Mouse (Mus musculus): ENCODE data around the gene Dusp5. TPM values are rescaled to one million over a fixed set of nuclear protein-coding genes. Genes with fewer than 3 reads are reported as not detected.

The Dusp5 gene
- polyA plus RNA-seq, 1 experiment: 10.4 TPM

GRCm38 (mm10) chr19:53536731-53537666 is 8.1 kb downstream of the Dusp5 start:
- Histone ChIP-seq H3K4me1 (ENCODE audit: control insufficient read depth, insufficient read depth, low read length) (peaks cover 2% of the 10 kb centered on the region; the same call in 1 of the 2 replicates), H3K4me3 (replicated peaks; ENCODE audit: extremely low read depth, low read depth, low read length) (no peak overlapping the region)
- no peak for TF ChIP-seq CTCF (IDR thresholded peaks at IDR 0.05; ENCODE audit: insufficient read depth, low read length)
- no peak for TF ChIP-seq POLR2A (IDR thresholded peaks at IDR 0.05; ENCODE audit: borderline replicate concordance, extremely low read depth, low read depth, low read length)
- no peak for DNase-seq
- WGBS: 83% methylated on average over 17 of the region's 17 CpGs

- no peak for TF ChIP-seq CTCF (IDR thresholded peaks at IDR 0.05; ENCODE audit: insufficient read depth, low read length)
- 93% methylated on average over 11 of the region's 11 CpGs for WGBS
- no peak overlapping the region for H3K4me3 ChIP-seq (replicated peaks; ENCODE audit: extremely low read depth, low read depth, low read length)
- no peak for DNase-seq
- H3K4me1 ChIP-seq (ENCODE audit: control insufficient read depth, insufficient read depth, low read length): peaks cover 2% of the 10 kb centered on the region; the same call in 1 of the 2 replicates
Measured at GRCm38 (mm10) chr19:53538024-53538423, 9.1 kb downstream of the Dusp5 start.

- TF ChIP-seq POLR2A (IDR thresholded peaks at IDR 0.05; ENCODE audit: borderline replicate concordance, extremely low read depth, low read depth, low read length): no peak
- no peak for TF ChIP-seq CTCF (IDR thresholded peaks at IDR 0.05; ENCODE audit: insufficient read depth, low read length)
- Histone ChIP-seq H3K4me1 (ENCODE audit: control insufficient read depth, insufficient read depth, low read length) (peaks cover 2% of the 10 kb centered on the region; the same call in 1 of the 2 replicates), H3K4me3 (replicated peaks; ENCODE audit: extremely low read depth, low read depth, low read length) (no peak overlapping the region)
- no peak for DNase-seq
- WGBS: 54% methylated on average over 5 of the region's 5 CpGs
Measured at GRCm38 (mm10) chr19:53538796-53539195, 9.9 kb downstream of the Dusp5 start.

GRCm38 (mm10) chr19:53539296-53539695 is 10.4 kb downstream of the Dusp5 start:
- WGBS: 53% methylated on average over 3 of the region's 3 CpGs
- TF ChIP-seq POLR2A (IDR thresholded peaks at IDR 0.05; ENCODE audit: borderline replicate concordance, extremely low read depth, low read depth, low read length) (no peak), CTCF (IDR thresholded peaks at IDR 0.05; ENCODE audit: insufficient read depth, low read length) (no peak)
- no peak for DNase-seq
- Histone ChIP-seq H3K4me1 (ENCODE audit: control insufficient read depth, insufficient read depth, low read length) (peaks cover 2% of the 10 kb centered on the region; the same call in 1 of the 2 replicates), H3K4me3 (replicated peaks; ENCODE audit: extremely low read depth, low read depth, low read length) (no peak overlapping the region)

- TF ChIP-seq POLR2A (IDR thresholded peaks at IDR 0.05; ENCODE audit: borderline replicate concordance, extremely low read depth, low read depth, low read length) (no peak), CTCF (IDR thresholded peaks at IDR 0.05; ENCODE audit: insufficient read depth, low read length) (no peak)
- no peak overlapping the region for H3K4me3 ChIP-seq (replicated peaks; ENCODE audit: extremely low read depth, low read depth, low read length)
- WGBS: 38% methylated on average over 5 of the region's 5 CpGs
- no peak for DNase-seq
- peaks cover 2% of the 10 kb centered on the region; the same call in 1 of the 2 replicates for H3K4me1 ChIP-seq (ENCODE audit: control insufficient read depth, insufficient read depth, low read length)
Measured at GRCm38 (mm10) chr19:53543602-53544001, 14.7 kb downstream of the Dusp5 start.

- TF ChIP-seq CTCF (IDR thresholded peaks at IDR 0.05; ENCODE audit: insufficient read depth, low read length) (no peak), POLR2A (IDR thresholded peaks at IDR 0.05; ENCODE audit: borderline replicate concordance, extremely low read depth, low read depth, low read length) (no peak)
- Histone ChIP-seq H3K4me1 (ENCODE audit: control insufficient read depth, insufficient read depth, low read length) (no peaks in the 10 kb centered on the region), H3K4me3 (replicated peaks; ENCODE audit: extremely low read depth, low read depth, low read length) (no peak overlapping the region)
- WGBS: 57% methylated on average over 4 of the region's 4 CpGs
- no peak for DNase-seq
Measured at GRCm38 (mm10) chr19:53544923-53545561, 16.1 kb downstream of the Dusp5 start.

GRCm38 (mm10) chr19:53547597-53547996 is 18.7 kb downstream of the Dusp5 start:
- TF ChIP-seq CTCF (IDR thresholded peaks at IDR 0.05; ENCODE audit: insufficient read depth, low read length) (no peak), POLR2A (IDR thresholded peaks at IDR 0.05; ENCODE audit: borderline replicate concordance, extremely low read depth, low read depth, low read length) (no peak)
- WGBS: 43% methylated on average over 8 of the region's 8 CpGs
- H3K4me1 ChIP-seq (ENCODE audit: control insufficient read depth, insufficient read depth, low read length): no peaks in the 10 kb centered on the region
- no peak for DNase-seq
- no peak overlapping the region for H3K4me3 ChIP-seq (replicated peaks; ENCODE audit: extremely low read depth, low read depth, low read length)

- TF ChIP-seq CTCF (IDR thresholded peaks at IDR 0.05; ENCODE audit: insufficient read depth, low read length): no peak
- no peak for TF ChIP-seq POLR2A (IDR thresholded peaks at IDR 0.05; ENCODE audit: borderline replicate concordance, extremely low read depth, low read depth, low read length)
- no peak overlapping the region for H3K4me3 ChIP-seq (replicated peaks; ENCODE audit: extremely low read depth, low read depth, low read length)
- 65% methylated on average over 12 of the region's 12 CpGs for WGBS
- DNase-seq: no peak
- no peaks in the 10 kb centered on the region for H3K4me1 ChIP-seq (ENCODE audit: control insufficient read depth, insufficient read depth, low read length)
Measured at GRCm38 (mm10) chr19:53550972-53551371, 22.1 kb downstream of the Dusp5 start.

- DNase-seq: no peak
- Histone ChIP-seq H3K4me1 (ENCODE audit: control insufficient read depth, insufficient read depth, low read length) (no peaks in the 10 kb centered on the region), H3K4me3 (replicated peaks; ENCODE audit: extremely low read depth, low read depth, low read length) (no peak overlapping the region)
- WGBS: 44% methylated on average over 10 of the region's 10 CpGs
- no peak for TF ChIP-seq POLR2A (IDR thresholded peaks at IDR 0.05; ENCODE audit: borderline replicate concordance, extremely low read depth, low read depth, low read length)
- no peak for TF ChIP-seq CTCF (IDR thresholded peaks at IDR 0.05; ENCODE audit: insufficient read depth, low read length)
Measured at GRCm38 (mm10) chr19:53552216-53552786, 23.4 kb downstream of the Dusp5 start.
